Comparison of ENCODE assay signal across 18 mouse cellular contexts in genomic region chr19:34696352-34696986, GRCm38 (mm10). TPM values are rescaled to one million over a fixed set of nuclear protein-coding genes. Genes with fewer than 3 reads are reported as not detected.
DNase-seq lines count a peak whose midpoint lies in the region; ATAC-seq and TF ChIP-seq lines count a peak whose summit lies in the region.
"Had no signal": no experiment of that assay in that cellular context is flagged by ENCODE, and none has a peak within 500 bp of the region (broad histone marks: within the 10 kb centered on the region; RNA-seq: fewer than 3 reads in every experiment).

No protein-coding gene starts in this region.

- no peak overlapping the region for H3K4me2 ChIP-seq in liver, embryonic 16.5 days (ENCODE audit: low read depth, low read length)
- no peak overlapping the region for H3K4me2 ChIP-seq in liver, postnatal 0 days (ENCODE audit: low read depth, low read length)
- no peak overlapping the region for H3K4me2 ChIP-seq in intestine, embryonic 15.5 days (replicated peaks)
- no peak overlapping the region for H3K4me2 ChIP-seq in lung, postnatal 0 days (replicated peaks; ENCODE audit: low read depth, low read length)
- H3K4me2 ChIP-seq in stomach, embryonic 15.5 days, result no peak overlapping the region
- H3K4me2 ChIP-seq: liver, embryonic 13.5 days; neural tube, embryonic 12.5 days had no signal

- ATAC-seq in liver, embryonic 16.5 days (ENCODE audit: low read depth), result peak; percentile 65; the same call in 1 of the 2 replicates
- no peak for ATAC-seq in liver, postnatal 0 days
- 0 out of 2 replicates have a peak, but pooled peaks have one; percentile 59 for ATAC-seq in intestine, embryonic 15.5 days
- ATAC-seq in lung, postnatal 0 days, result peak; percentile 67
- ATAC-seq in stomach, embryonic 15.5 days (ENCODE audit: insufficient read depth, low FRiP score, low read depth), result peak; percentile 76; the same call in 1 of the 2 replicates
- ATAC-seq: forebrain, embryonic 14.5 days; hindbrain, postnatal 0 days had no signal

- no peaks in the 10 kb centered on the region; the same call in 1 of the 2 replicates for H3K4me1 ChIP-seq in liver, embryonic 16.5 days (ENCODE audit: control insufficient read depth, low read depth, low read length)
- peaks cover 17% of the 10 kb centered on the region; the same call in 1 of the 2 replicates for H3K4me1 ChIP-seq in liver, postnatal 0 days (ENCODE audit: insufficient read depth)
- H3K4me1 ChIP-seq in intestine, embryonic 15.5 days (replicated peaks), result 0 out of 2 replicates have a peak, but pooled peaks cover 2% of the 10 kb centered on the region
- no peaks in the 10 kb centered on the region for H3K4me1 ChIP-seq in lung, postnatal 0 days (ENCODE audit: insufficient read depth, low read depth, low read length)
- no peaks in the 10 kb centered on the region for H3K4me1 ChIP-seq in stomach, embryonic 15.5 days
- H3K4me1 ChIP-seq: liver, embryonic 13.5 days; neural tube, embryonic 12.5 days had no signal

- no peak for TF ChIP-seq CTCF in liver, postnatal 0 days (IDR thresholded peaks at IDR 0.05; ENCODE audit: low read depth)
- TF ChIP-seq CTCF in lung, postnatal 0 days (IDR thresholded peaks at IDR 0.05), result no peak

- no peaks in the 10 kb centered on the region for H3K27me3 ChIP-seq in liver, embryonic 16.5 days (ENCODE audit: control insufficient read depth, insufficient read depth, low read depth, low read length)
- H3K27me3 ChIP-seq in liver, postnatal 0 days (ENCODE audit: insufficient read depth, low read length), result no peaks in the 10 kb centered on the region
- no peaks in the 10 kb centered on the region for H3K27me3 ChIP-seq in intestine, embryonic 15.5 days (replicated peaks)
- H3K27me3 ChIP-seq in lung, postnatal 0 days (replicated peaks; ENCODE audit: insufficient read depth, low read length), result no peaks in the 10 kb centered on the region
- no peaks in the 10 kb centered on the region for H3K27me3 ChIP-seq in stomach, embryonic 15.5 days (replicated peaks)
- H3K27me3 ChIP-seq: liver, embryonic 13.5 days; neural tube, embryonic 12.5 days had no signal

- H3K27ac ChIP-seq in liver, embryonic 16.5 days (ENCODE audit: low read length), result no peak overlapping the region
- no peak overlapping the region for H3K27ac ChIP-seq in liver, postnatal 0 days (ENCODE audit: low read depth)
- no peak overlapping the region for H3K27ac ChIP-seq in intestine, embryonic 15.5 days
- H3K27ac ChIP-seq in lung, postnatal 0 days (ENCODE audit: low read length), result no peak overlapping the region
- H3K27ac ChIP-seq in stomach, embryonic 15.5 days, result no peak overlapping the region
- H3K27ac ChIP-seq: hindbrain, postnatal 0 days; liver, embryonic 13.5 days; neural tube, embryonic 12.5 days had no signal

- no peaks in the 10 kb centered on the region for H3K36me3 ChIP-seq in liver, embryonic 16.5 days (ENCODE audit: control insufficient read depth, insufficient read depth)
- no peaks in the 10 kb centered on the region for H3K36me3 ChIP-seq in liver, postnatal 0 days (replicated peaks; ENCODE audit: insufficient read depth, low read length)
- H3K36me3 ChIP-seq in intestine, embryonic 15.5 days, result no peaks in the 10 kb centered on the region
- H3K36me3 ChIP-seq in lung, postnatal 0 days (ENCODE audit: insufficient read depth, low read length), result no peaks in the 10 kb centered on the region
- no peaks in the 10 kb centered on the region for H3K36me3 ChIP-seq in stomach, embryonic 15.5 days
- H3K36me3 ChIP-seq: liver, embryonic 13.5 days; neural tube, embryonic 12.5 days had no signal

- no peak overlapping the region for H3K4me3 ChIP-seq in liver, embryonic 16.5 days (ENCODE audit: low read depth, low read length)
- H3K4me3 ChIP-seq in liver, postnatal 0 days (ENCODE audit: low read depth, low read length), result no peak overlapping the region
- H3K4me3 ChIP-seq in intestine, embryonic 15.5 days (replicated peaks), result no peak overlapping the region
- no peak overlapping the region for H3K4me3 ChIP-seq in lung, postnatal 0 days (ENCODE audit: low read depth, low read length)
- H3K4me3 ChIP-seq in stomach, embryonic 15.5 days (replicated peaks), result no peak overlapping the region
- H3K4me3 ChIP-seq: erythroblast, embryonic 14.5 days; liver, embryonic 13.5 days; neural tube, embryonic 12.5 days had no signal

- WGBS in liver, embryonic 16.5 days (ENCODE audit: insufficient replicate concordance), result 58% methylated on average over 8 of the region's 8 CpGs
- 55% methylated on average over 8 of the region's 8 CpGs for WGBS in liver, postnatal 0 days (ENCODE audit: insufficient replicate concordance)
- WGBS in intestine, embryonic 15.5 days, result 83% methylated on average over 8 of the region's 8 CpGs
- WGBS in lung, postnatal 0 days, result 58% methylated on average over 8 of the region's 8 CpGs
- 68% methylated on average over 8 of the region's 8 CpGs for WGBS in stomach, embryonic 15.5 days

- no peaks in the 10 kb centered on the region for H3K9me3 ChIP-seq in liver, embryonic 16.5 days (replicated peaks; ENCODE audit: control insufficient read depth, low read length)
- no peaks in the 10 kb centered on the region for H3K9me3 ChIP-seq in liver, postnatal 0 days (ENCODE audit: low read length)
- H3K9me3 ChIP-seq in intestine, embryonic 15.5 days, result no peaks in the 10 kb centered on the region
- no peaks in the 10 kb centered on the region for H3K9me3 ChIP-seq in lung, postnatal 0 days (ENCODE audit: low read length)
- no peaks in the 10 kb centered on the region for H3K9me3 ChIP-seq in stomach, embryonic 15.5 days
- H3K9me3 ChIP-seq: liver, embryonic 13.5 days; neural tube, embryonic 12.5 days had no signal

- no peak for DNase-seq in liver, postnatal 0 days
- peak; percentile 77 for DNase-seq in lung, postnatal 0 days (ENCODE audit: low spot score)
- DNase-seq in thymus, postnatal 14 days, result no peak
- no peak for DNase-seq in spleen, adult 18-20 months
- DNase-seq in adrenal gland, postnatal 25 days, result no peak
- DNase-seq: cerebellum, postnatal 10 days; heart, postnatal 4 days; kidney, adult 9 months; left cerebral cortex, postnatal 4 days; liver, embryonic 13.5 days; right cerebral cortex, postnatal 25 days had no signal

- no peak for TF ChIP-seq EP300 in liver, postnatal 0 days (IDR thresholded peaks at IDR 0.05; ENCODE audit: low read depth)
- no peak for TF ChIP-seq EP300 in lung, postnatal 0 days (IDR thresholded peaks at IDR 0.05)

- no peak overlapping the region for H3K9ac ChIP-seq in liver, embryonic 16.5 days (ENCODE audit: low read depth, low read length)
- no peak overlapping the region for H3K9ac ChIP-seq in liver, postnatal 0 days (replicated peaks)
- H3K9ac ChIP-seq in intestine, embryonic 15.5 days, result no peak overlapping the region
- H3K9ac ChIP-seq in lung, postnatal 0 days (replicated peaks; ENCODE audit: low read depth), result no peak overlapping the region
- no peak overlapping the region for H3K9ac ChIP-seq in stomach, embryonic 15.5 days
- H3K9ac ChIP-seq: liver, embryonic 13.5 days; neural tube, embryonic 12.5 days had no signal

RNA-seq across cellular contexts. Expression of gene Slc16a12, which starts 50.6 kb away (rescaled TPM):
- 15.3 and 16.5 TPM in 2 replicates for polyA plus RNA-seq in liver, embryonic 16.5 days (2015; fragmentation: Nextera tagmentation; extraction: Ambion mirVana)
- 17.1 and 22.6 TPM in 2 replicates for polyA plus RNA-seq in liver, postnatal 0 days (2015; fragmentation: Nextera tagmentation; extraction: Ambion mirVana)
- polyA plus RNA-seq in intestine, embryonic 15.5 days (2015; fragmentation: Nextera tagmentation; extraction: Ambion mirVana), result 6.9 and 8.5 TPM in 2 replicates
- polyA plus RNA-seq in lung, postnatal 0 days (2015; fragmentation: Nextera tagmentation; extraction: Ambion mirVana), result 8.4 and 9.4 TPM in 2 replicates
- polyA plus RNA-seq in stomach, embryonic 15.5 days (2015; fragmentation: Nextera tagmentation; extraction: Ambion mirVana), result 5.5 and 6.8 TPM in 2 replicates
- 0.39 and 1.0 TPM in 2 replicates for total RNA-seq in adrenal gland, postnatal 25 days (2021)
- polyA plus RNA-seq: erythroblast, embryonic 14.5 days had no signal

RNA-seq across cellular contexts. Expression of gene Ifit1, which starts 55.8 kb away (rescaled TPM):
- polyA plus RNA-seq in liver, embryonic 16.5 days (2015; fragmentation: Nextera tagmentation; extraction: Ambion mirVana), result 0.77 and 0.81 TPM in 2 replicates
- polyA plus RNA-seq in liver, postnatal 0 days (2015; fragmentation: Nextera tagmentation; extraction: Ambion mirVana), result 6.6 and 8.4 TPM in 2 replicates
- 7.9 and 9.1 TPM in 2 replicates for polyA plus RNA-seq in intestine, embryonic 15.5 days (2015; fragmentation: Nextera tagmentation; extraction: Ambion mirVana)
- polyA plus RNA-seq in lung, postnatal 0 days (2015; fragmentation: Nextera tagmentation; extraction: Ambion mirVana), result 2.7 and 3.8 TPM in 2 replicates
- 1.2 and 2.9 TPM in 2 replicates for polyA plus RNA-seq in stomach, embryonic 15.5 days (2015; fragmentation: Nextera tagmentation; extraction: Ambion mirVana)
- 4.1 and 5.1 TPM in 2 replicates for total RNA-seq in adrenal gland, postnatal 25 days (2021)
- polyA plus RNA-seq: erythroblast, embryonic 14.5 days had no signal

RNA-seq across cellular contexts. Expression of gene Ifit1bl2, which starts 55.9 kb away (rescaled TPM):
- polyA plus RNA-seq in liver, embryonic 16.5 days (2015; fragmentation: Nextera tagmentation; extraction: Ambion mirVana), result 0.09 and 0.30 TPM in 2 replicates
- polyA plus RNA-seq in liver, postnatal 0 days (2015; fragmentation: Nextera tagmentation; extraction: Ambion mirVana), result 0.12 and 0.15 TPM in 2 replicates
- 7.3 and 9.7 TPM in 2 replicates for polyA plus RNA-seq in intestine, embryonic 15.5 days (2015; fragmentation: Nextera tagmentation; extraction: Ambion mirVana)
- 0.46 and 0.54 TPM in 2 replicates for polyA plus RNA-seq in lung, postnatal 0 days (2015; fragmentation: Nextera tagmentation; extraction: Ambion mirVana)
- polyA plus RNA-seq in stomach, embryonic 15.5 days (2015; fragmentation: Nextera tagmentation; extraction: Ambion mirVana), result 0.80 and 0.86 TPM in 2 replicates
- 0.24 and 0.48 TPM in 2 replicates for total RNA-seq in adrenal gland, postnatal 25 days (2021)
- polyA plus RNA-seq: erythroblast, embryonic 14.5 days had no signal
